In the genomic region with DNA sequence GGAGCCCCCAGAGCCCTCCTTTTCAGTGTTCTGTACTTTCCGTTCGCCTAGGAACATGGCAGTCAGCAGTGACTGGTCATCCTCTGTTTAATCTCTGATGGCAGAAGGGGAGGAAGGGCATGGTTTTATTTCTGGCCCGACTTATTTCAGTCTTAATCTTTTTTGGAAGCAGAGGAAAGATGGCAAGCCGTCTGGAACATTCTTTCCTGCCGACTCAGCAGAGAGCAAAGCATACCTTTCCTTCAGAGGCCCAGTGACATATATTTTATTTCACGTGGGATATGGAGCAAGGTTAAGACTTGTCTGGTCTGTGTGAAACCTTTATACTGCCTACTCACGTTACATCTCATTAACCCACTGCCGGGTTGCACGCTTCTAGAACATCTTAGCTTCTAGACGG, we compare ENCODE assay signal across 21 mouse cellular contexts.
DNase-seq lines count a peak whose midpoint lies in the region; ATAC-seq and TF ChIP-seq lines count a peak whose summit lies in the region.
"Had no signal": no experiment of that assay in that cellular context is flagged by ENCODE, and none has a peak within 500 bp of the region (broad histone marks: within the 10 kb centered on the region; RNA-seq: fewer than 3 reads in every experiment).

No protein-coding gene starts in this region.

- no peak overlapping the region for H3K9ac ChIP-seq in kidney, embryonic 16.5 days (replicated peaks; ENCODE audit: low read length)
- H3K9ac ChIP-seq: embryonic facial prominence, embryonic 12.5 days; liver, postnatal 0 days had no signal

- peaks cover 10% of the 10 kb centered on the region; the same call in 1 of the 2 replicates for H3K4me1 ChIP-seq in kidney, embryonic 16.5 days (ENCODE audit: insufficient read depth, low read length)
- H3K4me1 ChIP-seq: embryonic facial prominence, embryonic 12.5 days had no signal

- peak; percentile 32 to 44 for DNase-seq in heart, adult 18-20 months
- no peak for DNase-seq in heart, postnatal 25 days (ENCODE audit: low spot score)
- DNase-seq in kidney, adult 11 months, result no peak
- peak; percentile 3 for DNase-seq in Patski (ENCODE audit: low read depth, low spot score)
- peak; percentile 24 to 40 for DNase-seq in heart, postnatal 10 days
- DNase-seq in urinary bladder, postnatal 4 days (ENCODE audit: low spot score in 2 of 2), result no peak
- DNase-seq: adrenal gland, postnatal 10 days; cerebellum, adult 2 months; cerebellum, postnatal 25 days; kidney, postnatal 14 days; liver, postnatal 0 days; thymus, adult 18-20 months; thymus, postnatal 36 days had no signal

- in situ Hi-C loops in Patski (cut with MboI; ENCODE audit: low pct_unique_long_range_greater_than_20kb), result no loop called here

- POLR2A ChIA-PET in Patski (lab: Charles Lee), result no interaction called here

- no peak overlapping the region for H3K4me2 ChIP-seq in kidney, embryonic 16.5 days (replicated peaks; ENCODE audit: low read depth, low read length)
- H3K4me2 ChIP-seq: embryonic facial prominence, embryonic 12.5 days; liver, embryonic 11.5 days had no signal

- intact Hi-C loops in heart, postnatal 25 days (cut with DNase I), result loop anchor here (5.0 kb wide), 1 partner anchor 80 kb away; no protein-coding TSS in a partner anchor
- intact Hi-C loops in heart, postnatal 10 days (cut with DNase I), result loop anchor here (10.0 kb wide), 1 partner anchor 117 kb away; no protein-coding TSS in a partner anchor

- H3K4me3 ChIP-seq in kidney, embryonic 16.5 days (ENCODE audit: low read length), result no peak overlapping the region
- H3K4me3 ChIP-seq: embryonic facial prominence, embryonic 12.5 days; hindbrain, embryonic 10.5 days; layer of hippocampus, adult 2 months had no signal

- CTCF ChIA-PET in Patski (lab: Charles Lee), result no interaction called here

- 39% methylated on average over 10 of the region's 10 CpGs for WGBS in kidney, embryonic 16.5 days

- no peaks in the 10 kb centered on the region for H3K36me3 ChIP-seq in kidney, embryonic 16.5 days (ENCODE audit: insufficient read depth, low read length)
- H3K36me3 ChIP-seq: embryonic facial prominence, embryonic 12.5 days; hindbrain, embryonic 10.5 days had no signal

- H3K27ac ChIP-seq in kidney, embryonic 16.5 days (ENCODE audit: low read length), result no peak overlapping the region
- H3K27ac ChIP-seq: embryonic facial prominence, embryonic 12.5 days; hindbrain, embryonic 10.5 days; hindbrain, postnatal 0 days; layer of hippocampus, adult 2 months; macrophage had no signal

- no peak for TF ChIP-seq CTCF in Patski (IDR thresholded peaks at IDR 0.05)

- ATAC-seq in kidney, embryonic 16.5 days (ENCODE audit: low FRiP score, low TSS enrichment), result peak; percentile 31; the same call in 1 of the 2 replicates
- ATAC-seq in Patski, result no peak
- ATAC-seq: hindbrain, postnatal 0 days; intestine, embryonic 16.5 days; liver, postnatal 0 days had no signal

- H3K9me3 ChIP-seq in kidney, embryonic 16.5 days (ENCODE audit: low read length), result no peaks in the 10 kb centered on the region
- H3K9me3 ChIP-seq: embryonic facial prominence, embryonic 12.5 days; hindbrain, embryonic 10.5 days had no signal

- H3K27me3 ChIP-seq in kidney, embryonic 16.5 days (ENCODE audit: insufficient read depth, low read length), result no peaks in the 10 kb centered on the region
- H3K27me3 ChIP-seq in Patski, result no peaks in the 10 kb centered on the region
- H3K27me3 ChIP-seq: embryonic facial prominence, embryonic 12.5 days had no signal

Comparison
In these comparisons a context has a peak if more than half of its experiments do, and no peak if none do; other contexts are left out.
1. DNase-seq: peak in heart, adult 18-20 months (2 of 2), Patski (single experiment) and heart, postnatal 10 days (2 of 2); none in heart, postnatal 25 days (single experiment), kidney, adult 11 months (single experiment) and urinary bladder, postnatal 4 days (0 of 2).